Comparison of ENCODE assay signal across 14 mouse cellular contexts in the genomic region with DNA sequence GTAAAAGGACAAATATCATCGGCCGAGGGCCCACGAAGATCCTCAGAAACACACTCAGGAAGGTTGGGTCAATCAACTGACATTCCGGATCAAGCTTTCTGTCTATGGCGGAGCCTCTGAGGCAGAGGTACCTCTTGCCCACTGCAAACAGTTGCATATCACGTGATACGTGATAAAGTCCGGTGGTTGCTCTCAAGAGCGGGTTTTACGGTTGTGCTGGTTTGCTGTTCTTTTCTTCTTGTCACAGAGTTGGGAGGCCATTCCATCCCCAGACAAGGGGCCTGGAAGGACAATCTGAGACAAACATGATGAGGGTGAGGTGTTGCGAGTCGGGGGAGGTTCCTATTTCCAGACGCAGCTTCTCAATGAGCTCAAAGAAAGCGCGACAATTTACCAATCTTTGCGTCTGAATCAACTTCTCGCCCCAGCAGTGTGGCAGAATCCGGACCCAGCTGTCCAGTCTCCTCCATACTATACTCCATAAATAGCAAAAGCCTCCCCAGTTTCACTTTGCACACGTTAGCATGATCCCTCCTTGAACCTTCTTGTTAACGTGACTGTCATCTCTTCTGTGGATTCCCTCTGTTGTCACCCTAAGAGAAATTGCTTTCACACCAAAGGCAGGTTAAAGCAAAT.
A peak's percentile ranks its signal among the peaks of the same experiment; 100 is the strongest.
DNase-seq lines count a peak whose midpoint lies in the region; ATAC-seq and TF ChIP-seq lines count a peak whose summit lies in the region.
"Had no signal": no experiment of that assay in that cellular context is flagged by ENCODE, and none has a peak within 500 bp of the region (broad histone marks: within the 10 kb centered on the region; RNA-seq: fewer than 3 reads in every experiment).

No protein-coding gene starts in this region.

- no peaks in the 10 kb centered on the region for H3K27me3 ChIP-seq in heart, postnatal 0 days (ENCODE audit: control insufficient read depth, insufficient read depth, low read length)
- no peaks in the 10 kb centered on the region for H3K27me3 ChIP-seq in heart, adult 2 months (ENCODE audit: control insufficient read depth, insufficient read depth, low read length)
- no peaks in the 10 kb centered on the region for H3K27me3 ChIP-seq in liver, embryonic 13.5 days
- H3K27me3 ChIP-seq in stomach, embryonic 16.5 days (ENCODE audit: control insufficient read depth, insufficient read depth, low read length), result no peaks in the 10 kb centered on the region
- no peaks in the 10 kb centered on the region for H3K27me3 ChIP-seq in forebrain, postnatal 0 days (ENCODE audit: insufficient read depth, low read length)
- H3K27me3 ChIP-seq: hindbrain, embryonic 12.5 days; limb, embryonic 13.5 days; Patski had no signal

- no peak overlapping the region for H3K4me3 ChIP-seq in heart, postnatal 0 days (ENCODE audit: low read depth, low read length)
- no peak overlapping the region for H3K4me3 ChIP-seq in heart, adult 2 months
- H3K4me3 ChIP-seq in liver, embryonic 13.5 days (replicated peaks), result no peak overlapping the region
- H3K4me3 ChIP-seq in stomach, embryonic 16.5 days (replicated peaks; ENCODE audit: low read length), result peak overlapping the region; percentile 5; the same call in 1 of the 2 replicates
- no peak overlapping the region for H3K4me3 ChIP-seq in forebrain, postnatal 0 days (ENCODE audit: low read depth, low read length)
- H3K4me3 ChIP-seq: erythroblast, embryonic 14.5 days; hindbrain, embryonic 12.5 days; limb, embryonic 13.5 days had no signal

- WGBS in heart, postnatal 0 days, result 54% methylated on average over 20 of the region's 20 CpGs
- WGBS in heart, adult 2 months, result 69% methylated on average over 20 of the region's 20 CpGs
- 68% methylated on average over 20 of the region's 20 CpGs for WGBS in liver, embryonic 13.5 days (ENCODE audit: insufficient replicate concordance)
- WGBS in stomach, embryonic 16.5 days, result 65% methylated on average over 20 of the region's 20 CpGs
- 92% methylated on average over 20 of the region's 20 CpGs for WGBS in forebrain, postnatal 0 days

- no peak for ATAC-seq in heart, postnatal 0 days (ENCODE audit: insufficient read depth, low read depth)
- no peak for ATAC-seq in liver, embryonic 13.5 days (ENCODE audit: low read depth)
- peak; percentile 19; the same call in 1 of the 2 replicates for ATAC-seq in stomach, embryonic 16.5 days (ENCODE audit: insufficient read depth, low FRiP score)
- ATAC-seq in forebrain, postnatal 0 days, result no peak
- no peak for ATAC-seq in cerebellum, adult (ENCODE audit: insufficient number of reproducible peaks, low FRiP score, low TSS enrichment)
- ATAC-seq: forebrain, embryonic 16.5 days had no signal

- no peak for DNase-seq in heart, postnatal 0 days (ENCODE audit: low spot score)
- no peak for DNase-seq in heart, adult 2 months
- peak; percentile 32 for DNase-seq in ZHBTc4 (ENCODE audit: low read depth, low spot score)
- no peak for DNase-seq in liver, embryonic 13.5 days
- no peak for DNase-seq in forebrain, postnatal 0 days
- DNase-seq: cerebellum, postnatal 10 days; gastrocnemius, postnatal 10 days had no signal

- no peak for TF ChIP-seq EP300 in heart, postnatal 0 days (IDR thresholded peaks at IDR 0.05; ENCODE audit: low read depth)
- TF ChIP-seq EP300 in heart, adult 2 months (IDR thresholded peaks at IDR 0.05; ENCODE audit: insufficient read depth, low read depth, low read length), result no peak

- peaks cover 13% of the 10 kb centered on the region for H3K4me1 ChIP-seq in heart, postnatal 0 days (ENCODE audit: control insufficient read depth, insufficient read depth)
- H3K4me1 ChIP-seq in heart, adult 2 months (ENCODE audit: control insufficient read depth, insufficient read depth, low read length), result no peaks in the 10 kb centered on the region
- H3K4me1 ChIP-seq in liver, embryonic 13.5 days (replicated peaks), result peaks cover 14% of the 10 kb centered on the region; the same call in 1 of the 2 replicates
- H3K4me1 ChIP-seq in stomach, embryonic 16.5 days (ENCODE audit: control insufficient read depth, insufficient read depth, low read length), result 0 out of 2 replicates have a peak, but pooled peaks cover 6% of the 10 kb centered on the region
- no peaks in the 10 kb centered on the region for H3K4me1 ChIP-seq in forebrain, postnatal 0 days (ENCODE audit: insufficient read depth)
- H3K4me1 ChIP-seq: hindbrain, embryonic 12.5 days had no signal

- H3K36me3 ChIP-seq in heart, postnatal 0 days (replicated peaks; ENCODE audit: control insufficient read depth, insufficient read depth, low read length), result no peaks in the 10 kb centered on the region
- no peaks in the 10 kb centered on the region for H3K36me3 ChIP-seq in heart, adult 2 months (ENCODE audit: control insufficient read depth, insufficient read depth, low read length)
- H3K36me3 ChIP-seq in liver, embryonic 13.5 days, result no peaks in the 10 kb centered on the region
- no peaks in the 10 kb centered on the region for H3K36me3 ChIP-seq in stomach, embryonic 16.5 days (ENCODE audit: control insufficient read depth, insufficient read depth, low read length)
- no peaks in the 10 kb centered on the region for H3K36me3 ChIP-seq in forebrain, postnatal 0 days (ENCODE audit: insufficient read depth)
- H3K36me3 ChIP-seq: hindbrain, embryonic 12.5 days; limb, embryonic 13.5 days had no signal

- peak overlapping the region; percentile 11; the same call in 1 of the 2 replicates for H3K4me2 ChIP-seq in heart, postnatal 0 days (ENCODE audit: low read depth, low read length)
- 0 out of 2 replicates have a peak overlapping the region, but pooled peaks have one; percentile 4 for H3K4me2 ChIP-seq in liver, embryonic 13.5 days
- H3K4me2 ChIP-seq in stomach, embryonic 16.5 days (ENCODE audit: low read depth, low read length), result peak overlapping the region; percentile 34
- H3K4me2 ChIP-seq in forebrain, postnatal 0 days (ENCODE audit: low read depth), result no peak overlapping the region
- H3K4me2 ChIP-seq: hindbrain, embryonic 12.5 days; limb, embryonic 13.5 days had no signal

- TF ChIP-seq CTCF in heart, postnatal 0 days (IDR thresholded peaks at IDR 0.05; ENCODE audit: low read depth), result no peak
- no peak for TF ChIP-seq CTCF in heart, adult 2 months (IDR thresholded peaks at IDR 0.05)
- no peak for TF ChIP-seq CTCF in forebrain, postnatal 0 days (IDR thresholded peaks at IDR 0.05; ENCODE audit: low read depth)

- no peak overlapping the region for H3K27ac ChIP-seq in heart, postnatal 0 days (ENCODE audit: low read depth)
- H3K27ac ChIP-seq in heart, adult 2 months, result no peak overlapping the region
- no peak overlapping the region for H3K27ac ChIP-seq in liver, embryonic 13.5 days
- H3K27ac ChIP-seq in stomach, embryonic 16.5 days (ENCODE audit: low read length), result peak overlapping the region; percentile 83
- no peak overlapping the region for H3K27ac ChIP-seq in forebrain, postnatal 0 days (ENCODE audit: low read depth, low read length)
- H3K27ac ChIP-seq: hindbrain, embryonic 12.5 days; limb, embryonic 13.5 days had no signal

- intact Hi-C loops in heart, adult 2 months (cut with DNase I), result loop anchor here (5.0 kb wide), 2 partner anchors 47 to 63 kb away; no protein-coding TSS in a partner anchor

- no peak overlapping the region for H3K9ac ChIP-seq in heart, postnatal 0 days (replicated peaks; ENCODE audit: low read depth, low read length)
- no peak overlapping the region for H3K9ac ChIP-seq in heart, adult 2 months (ENCODE audit: low read depth, low read length)
- H3K9ac ChIP-seq in liver, embryonic 13.5 days, result no peak overlapping the region
- H3K9ac ChIP-seq in stomach, embryonic 16.5 days (ENCODE audit: low read length), result no peak overlapping the region
- no peak overlapping the region for H3K9ac ChIP-seq in forebrain, postnatal 0 days
- H3K9ac ChIP-seq: hindbrain, embryonic 12.5 days; limb, embryonic 13.5 days had no signal

- TF ChIP-seq POLR2A in heart, adult 2 months (IDR thresholded peaks at IDR 0.05; ENCODE audit: insufficient read depth, low read depth, low read length), result no peak

- no peaks in the 10 kb centered on the region for H3K79me2 ChIP-seq in heart, adult 2 months (replicated peaks; ENCODE audit: control insufficient read depth, insufficient read depth, low read length)

- no peaks in the 10 kb centered on the region for H3K9me3 ChIP-seq in heart, postnatal 0 days (replicated peaks; ENCODE audit: control insufficient read depth, low read length)
- H3K9me3 ChIP-seq in liver, embryonic 13.5 days (replicated peaks), result no peaks in the 10 kb centered on the region
- H3K9me3 ChIP-seq in stomach, embryonic 16.5 days (replicated peaks; ENCODE audit: control insufficient read depth, low read length), result no peaks in the 10 kb centered on the region
- H3K9me3 ChIP-seq in forebrain, postnatal 0 days (ENCODE audit: low read length), result no peaks in the 10 kb centered on the region
- H3K9me3 ChIP-seq: hindbrain, embryonic 12.5 days; limb, embryonic 13.5 days had no signal
